ENCODE assay signal across 8 mouse cellular contexts in genomic region chr11:60811054-60811460, GRCm38 (mm10). TPM values are rescaled to one million over a fixed set of nuclear protein-coding genes. Genes with fewer than 3 reads are reported as not detected.
DNase-seq lines count a peak whose midpoint lies in the region; ATAC-seq and TF ChIP-seq lines count a peak whose summit lies in the region.

No protein-coding gene starts in this region.

- H3K9me3 ChIP-seq in embryonic facial prominence, embryonic 15.5 days (replicated peaks): no peaks in the 10 kb centered on the region
- no peaks in the 10 kb centered on the region for H3K9me3 ChIP-seq in limb, embryonic 15.5 days

- H3K4me3 ChIP-seq in bone marrow, adult 2 months (replicated peaks; ENCODE audit: control insufficient read depth, low read depth, low read length): peak overlapping the region; percentile 72
- H3K4me3 ChIP-seq in embryonic facial prominence, embryonic 15.5 days (replicated peaks): peak overlapping the region; percentile 53
- H3K4me3 ChIP-seq in limb, embryonic 15.5 days: peak overlapping the region; percentile 47

- H3K9ac ChIP-seq in embryonic facial prominence, embryonic 15.5 days: no peak overlapping the region
- no peak overlapping the region for H3K9ac ChIP-seq in limb, embryonic 15.5 days

- no peak overlapping the region; the same call in 1 of the 2 replicates for H3K27ac ChIP-seq in bone marrow, adult 2 months (ENCODE audit: control insufficient read depth, insufficient read depth, low read depth, low read length, poor library complexity)
- H3K27ac ChIP-seq in embryonic facial prominence, embryonic 15.5 days (replicated peaks): no peak overlapping the region
- H3K27ac ChIP-seq in limb, embryonic 15.5 days: peak overlapping the region; percentile 4; the same call in 1 of the 2 replicates

- H3K4me2 ChIP-seq in embryonic facial prominence, embryonic 15.5 days (replicated peaks): peak overlapping the region; percentile 95
- peak overlapping the region; percentile 84 for H3K4me2 ChIP-seq in limb, embryonic 15.5 days

- peak; percentile 100 for ATAC-seq in embryonic facial prominence, embryonic 15.5 days (ENCODE audit: insufficient number of reproducible peaks, low FRiP score, low TSS enrichment, low read depth)
- ATAC-seq in limb, embryonic 15.5 days (ENCODE audit: insufficient number of reproducible peaks, low FRiP score, low TSS enrichment, low read depth): peak; percentile 99

- no peaks in the 10 kb centered on the region; the same call in 1 of the 2 replicates for H3K4me1 ChIP-seq in bone marrow, adult 2 months (ENCODE audit: control insufficient read depth, insufficient read depth, low read length)
- H3K4me1 ChIP-seq in embryonic facial prominence, embryonic 15.5 days: peaks cover 26% of the 10 kb centered on the region
- H3K4me1 ChIP-seq in limb, embryonic 15.5 days: peaks cover 20% of the 10 kb centered on the region

- WGBS in bone marrow, adult 2 months: 0% methylated on average over 29 of the region's 29 CpGs
- WGBS in embryonic facial prominence, embryonic 15.5 days: under 1% methylated on average over 29 of the region's 29 CpGs
- WGBS in limb, embryonic 15.5 days: under 1% methylated on average over 29 of the region's 29 CpGs

- TF ChIP-seq POLR2A in bone marrow, adult 2 months (IDR thresholded peaks at IDR 0.05; ENCODE audit: borderline replicate concordance, control insufficient read depth, low read depth, low read length): no peak

- peak; percentile 98 for DNase-seq in 416B (ENCODE audit: low read depth)
- peak; percentile 92 for DNase-seq in heart, adult 8-10 months (ENCODE audit: low spot score)
- DNase-seq in kidney, adult 9 months: peak; percentile 98
- peak; percentile 87 to 93 for DNase-seq in monocyte, adult 2 months (ENCODE audit: low read depth in 1 of 2, low spot score in 2 of 2)
- peak; percentile 93 to 94 for DNase-seq in spleen, postnatal 36 days (ENCODE audit: low spot score in 2 of 2)

- no peak for TF ChIP-seq CTCF in bone marrow, adult 2 months (IDR thresholded peaks at IDR 0.05; ENCODE audit: control insufficient read depth, insufficient read depth, low read length)

- no peaks in the 10 kb centered on the region for H3K36me3 ChIP-seq in embryonic facial prominence, embryonic 15.5 days
- no peaks in the 10 kb centered on the region for H3K36me3 ChIP-seq in limb, embryonic 15.5 days

- no peaks in the 10 kb centered on the region for H3K27me3 ChIP-seq in embryonic facial prominence, embryonic 15.5 days
- H3K27me3 ChIP-seq in limb, embryonic 15.5 days: no peaks in the 10 kb centered on the region

RNA-seq across cellular contexts. Expression of gene Shmt1, which starts 0.5 kb away (rescaled TPM):
- polyA plus RNA-seq in bone marrow, adult 2 months (2011; ENCODE audit: insufficient read depth, insufficient read length, low replicate concordance, missing spikeins): 6.7 and 34.2 TPM in 2 replicates
- 40.2 and 42.8 TPM in 2 replicates for polyA plus RNA-seq in embryonic facial prominence, embryonic 15.5 days (2015; fragmentation: Nextera tagmentation; extraction: Ambion mirVana)
- total RNA-seq in heart, adult 8-10 months (2022): 10 to 100 TPM in 2 of 4 experiments, 1 to 10 TPM in 2; 6.4 to 16.4 (median 10.4) TPM
- 39.7 and 53.2 TPM in 2 replicates for polyA plus RNA-seq in limb, embryonic 15.5 days (2015; fragmentation: Nextera tagmentation; extraction: Ambion mirVana)

RNA-seq across cellular contexts. Expression of gene Dhrs7b, which starts 19.4 kb away (rescaled TPM):
- 11.1 and 14.5 TPM in 2 replicates for polyA plus RNA-seq in bone marrow, adult 2 months (2011; ENCODE audit: insufficient read depth, insufficient read length, low replicate concordance, missing spikeins)
- 38.9 and 39.0 TPM in 2 replicates for polyA plus RNA-seq in embryonic facial prominence, embryonic 15.5 days (2015; fragmentation: Nextera tagmentation; extraction: Ambion mirVana)
- total RNA-seq in heart, adult 8-10 months (2022): 10 to 100 TPM; 19.9 to 23.9 (median 21.3) TPM
- polyA plus RNA-seq in limb, embryonic 15.5 days (2015; fragmentation: Nextera tagmentation; extraction: Ambion mirVana): 34.9 and 37.8 TPM in 2 replicates

RNA-seq across cellular contexts. Expression of gene Smcr8, which starts 33.7 kb away (rescaled TPM):
- 2.9 and 11.1 TPM in 2 replicates for polyA plus RNA-seq in bone marrow, adult 2 months (2011; ENCODE audit: insufficient read depth, insufficient read length, low replicate concordance, missing spikeins)
- polyA plus RNA-seq in embryonic facial prominence, embryonic 15.5 days (2015; fragmentation: Nextera tagmentation; extraction: Ambion mirVana): 5.8 and 5.9 TPM in 2 replicates
- 10 to 100 TPM; 14.0 to 18.0 (median 15.8) TPM for total RNA-seq in heart, adult 8-10 months (2022)
- 5.4 and 5.6 TPM in 2 replicates for polyA plus RNA-seq in limb, embryonic 15.5 days (2015; fragmentation: Nextera tagmentation; extraction: Ambion mirVana)

RNA-seq across cellular contexts. Expression of gene Top3a, which starts 33.9 kb away (rescaled TPM):
- 4.3 and 8.1 TPM in 2 replicates for polyA plus RNA-seq in bone marrow, adult 2 months (2011; ENCODE audit: insufficient read depth, insufficient read length, low replicate concordance, missing spikeins)
- 14.1 and 15.7 TPM in 2 replicates for polyA plus RNA-seq in embryonic facial prominence, embryonic 15.5 days (2015; fragmentation: Nextera tagmentation; extraction: Ambion mirVana)
- total RNA-seq in heart, adult 8-10 months (2022): 1 to 10 TPM; 3.9 to 6.1 (median 4.8) TPM
- 16.0 and 16.8 TPM in 2 replicates for polyA plus RNA-seq in limb, embryonic 15.5 days (2015; fragmentation: Nextera tagmentation; extraction: Ambion mirVana)
